Mouse (Mus musculus) CD8-positive naive resting alpha-beta T cell, adult 2 months (primary cell): ENCODE results near the gene Akr7a5.

Experiments
- DNase-seq, 2 experiments: peaks; one replicate each; pipeline ENCODE4 v3.0.0; 2022; ENCODE audit warnings: low read depth in 2 of 2, low spot score in 2 of 2

Gene Akr7a5

DNA sequence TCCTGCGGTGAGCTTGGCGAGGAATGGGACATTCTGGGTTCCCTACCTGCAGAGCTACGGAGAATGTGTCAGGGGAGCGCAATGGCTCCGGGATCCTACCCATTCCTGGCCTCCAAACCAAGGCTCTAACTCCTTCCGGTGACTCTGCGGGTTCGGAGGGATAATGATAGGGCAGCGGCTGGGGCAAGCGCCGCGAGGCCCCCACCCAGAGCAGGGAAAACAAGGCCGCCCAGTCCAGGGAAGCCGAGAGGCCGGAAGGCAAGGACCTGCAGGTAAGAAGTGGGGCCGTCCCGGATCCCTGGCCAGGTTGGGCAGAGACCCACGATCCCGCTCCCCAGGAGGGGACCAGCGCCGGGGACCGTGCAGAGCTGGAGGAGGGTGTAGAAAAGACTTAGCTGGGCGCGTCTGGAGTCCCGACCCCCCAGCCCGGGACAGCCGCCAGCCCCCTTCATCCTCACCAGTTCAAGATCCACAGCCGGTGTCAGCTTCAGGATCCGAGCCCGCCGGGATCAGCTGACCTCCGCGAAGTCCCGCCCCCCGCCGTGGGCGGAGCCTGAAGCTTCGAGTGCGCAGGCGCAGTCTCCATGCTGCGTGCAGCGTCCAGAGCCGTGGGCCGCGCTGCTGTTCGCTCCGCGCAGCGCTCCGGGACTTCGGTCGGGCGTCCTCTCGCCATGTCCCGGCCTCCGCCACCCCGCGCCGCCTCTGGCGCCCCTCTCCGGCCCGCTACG lies at the start of gene Akr7a5, which contains the start of gene Pqlc2:
Gene Akr7a5, plus strand, starts transcription at position 574 of the 728 bp plus-strand sequence.
Gene Pqlc2, minus strand, starts transcription at position 538 of the 728 bp plus-strand sequence.
- peak; percentile 95 to 99 for DNase-seq

DNA sequence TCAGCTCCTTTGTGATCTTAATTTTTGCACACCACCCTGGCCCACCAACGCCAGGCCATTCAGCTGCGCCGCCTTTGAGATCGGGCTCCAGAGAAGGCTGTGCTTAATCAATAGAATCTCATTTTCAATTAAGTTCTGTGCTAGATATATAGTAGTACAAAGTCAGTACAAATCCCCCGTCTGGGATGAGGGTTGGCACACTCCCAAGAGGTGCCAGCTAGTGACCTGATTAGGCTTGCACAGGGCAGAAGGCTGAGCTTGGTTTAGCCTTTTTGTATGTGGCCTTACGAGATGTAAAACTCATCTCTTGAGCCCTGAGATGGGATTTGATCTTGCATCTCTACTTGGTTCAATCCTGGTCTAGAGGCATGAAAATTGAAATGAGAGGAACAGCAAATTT lies 47.6 kb upstream of the Akr7a5 start:
- no peak for DNase-seq

DNA sequence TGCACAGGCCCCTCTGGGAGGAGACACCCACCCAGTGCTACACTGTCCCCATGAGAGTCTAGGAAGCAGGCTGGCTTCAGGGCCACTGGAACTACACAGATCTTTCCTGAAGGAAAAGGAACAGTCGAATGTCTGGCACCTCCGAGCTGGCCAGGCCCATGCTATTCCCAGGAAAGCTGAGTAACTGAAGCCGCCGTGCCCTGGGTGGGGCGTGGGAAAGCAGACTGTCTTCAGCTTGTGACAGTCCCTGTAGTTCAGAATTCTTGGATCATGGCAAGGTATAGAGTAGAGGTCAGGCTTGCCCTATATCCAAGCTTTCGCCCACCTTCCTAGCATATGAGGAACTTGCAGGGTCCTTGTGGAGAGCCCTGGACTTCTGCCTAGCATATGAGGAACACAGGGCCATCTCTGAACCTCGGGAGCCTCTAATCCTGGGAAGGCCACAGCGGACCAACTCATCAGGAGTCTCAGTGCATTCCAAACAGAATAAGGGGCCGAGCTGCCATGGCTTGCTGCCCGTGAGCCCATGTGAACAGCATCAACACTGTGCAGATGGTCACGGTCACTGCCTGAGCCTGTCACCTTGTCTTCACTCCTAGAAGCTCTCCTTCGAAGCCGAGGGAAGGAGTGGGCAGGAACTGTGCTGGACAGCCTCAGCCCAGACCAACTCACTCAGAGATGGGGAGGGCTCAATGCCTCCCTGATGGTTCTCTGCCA lies 44.6 kb upstream of the Akr7a5 start:
- DNase-seq, result no peak

DNA sequence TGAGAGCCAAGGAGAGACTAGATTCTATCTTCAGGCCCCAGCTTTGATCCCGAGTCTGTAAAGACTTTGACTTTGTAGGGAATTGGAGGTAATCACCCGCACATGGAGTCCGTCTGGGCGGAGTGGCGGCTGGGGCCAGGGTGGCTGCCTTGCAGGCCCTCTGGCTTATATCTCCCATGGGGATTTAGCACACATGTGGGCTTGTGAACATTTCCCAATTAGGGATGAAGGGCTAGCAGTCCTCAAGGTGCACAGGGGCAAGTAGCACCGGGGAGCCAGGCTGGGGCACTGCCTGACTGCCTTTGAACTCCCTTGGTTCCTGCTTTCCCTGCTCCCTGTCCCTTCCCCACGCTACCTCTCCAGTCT lies 44.1 kb upstream of the Akr7a5 start:
- DNase-seq, result no peak

DNA sequence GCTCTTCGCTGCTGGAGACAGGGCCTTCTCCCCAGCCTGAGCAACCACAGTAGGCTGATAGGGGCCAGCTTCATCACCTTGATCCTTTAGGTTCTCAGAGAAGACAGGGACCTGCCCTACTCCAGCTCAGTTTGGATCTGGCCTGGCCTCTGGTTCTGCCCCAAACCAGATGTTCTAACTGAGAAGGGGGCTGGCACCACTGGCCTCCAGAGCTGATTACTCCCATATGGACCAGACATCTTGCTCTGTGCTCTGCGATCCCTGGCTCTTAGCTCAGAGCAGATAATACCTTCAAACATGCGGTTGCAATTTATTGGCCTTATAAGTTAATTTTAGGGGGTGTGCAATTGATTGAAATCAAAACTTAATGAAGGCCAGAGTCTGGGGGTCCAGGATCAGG lies 43.2 kb upstream of the Akr7a5 start:
- no peak for DNase-seq

DNA sequence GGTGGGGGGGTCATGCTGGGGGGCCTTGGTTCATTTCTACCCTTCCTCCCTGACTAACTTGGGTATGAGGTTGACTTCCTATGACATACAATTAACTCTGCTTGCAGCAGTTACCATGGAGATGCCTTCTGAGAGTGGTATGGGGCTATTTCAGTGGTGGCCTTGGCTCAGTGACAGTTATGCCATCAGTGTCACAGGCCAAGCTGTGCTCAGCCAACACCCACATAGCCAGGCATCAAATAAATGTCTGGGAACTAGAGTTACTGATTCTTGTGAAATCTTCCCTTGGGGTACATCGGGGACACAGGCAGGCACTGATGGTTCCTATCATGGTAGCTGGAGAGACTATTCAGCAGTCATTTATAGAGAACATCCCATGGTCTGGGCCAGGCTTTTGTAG lies 42.3 kb upstream of the Akr7a5 start:
- DNase-seq, result no peak

DNA sequence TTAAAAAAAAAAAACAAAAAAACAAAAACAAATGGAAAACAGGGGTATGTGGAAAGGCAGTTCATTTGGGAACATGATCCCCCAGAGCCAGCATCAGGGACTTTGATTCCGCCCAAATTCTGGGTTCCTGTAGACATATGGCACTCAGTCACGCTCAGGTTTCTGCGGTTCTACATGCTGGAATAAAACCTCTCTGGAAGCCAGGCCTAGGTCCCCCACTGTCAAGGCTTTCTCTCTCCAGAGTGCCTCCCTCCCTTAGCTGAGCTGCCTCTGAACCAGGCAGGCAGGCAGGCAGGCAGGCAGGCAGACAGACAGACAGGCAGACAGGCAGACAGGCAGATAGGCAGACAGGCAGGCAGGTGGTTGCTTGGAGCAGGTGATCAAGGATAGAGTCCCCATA lies 40.4 kb upstream of the Akr7a5 start:
- no peak for DNase-seq

DNA sequence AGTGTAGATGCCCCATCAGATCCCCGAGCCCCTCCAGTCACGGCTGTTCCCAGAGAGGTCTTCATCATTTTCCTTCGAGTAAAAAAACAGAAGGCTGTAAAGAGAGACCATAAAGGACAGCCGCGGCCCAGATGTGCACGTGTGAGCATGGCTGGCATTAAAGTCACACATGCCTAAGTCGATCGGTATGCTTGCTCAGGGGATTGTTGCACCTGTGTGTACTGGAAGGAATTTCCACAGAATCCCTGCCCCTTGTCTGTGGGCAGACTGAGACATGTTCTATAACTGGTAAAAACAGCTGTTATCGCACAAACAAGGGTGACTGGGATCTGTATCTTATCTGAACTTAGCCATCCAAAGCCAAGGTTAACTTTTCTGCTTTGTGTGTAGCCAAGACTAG lies 39.0 kb upstream of the Akr7a5 start:
- no peak for DNase-seq

DNA sequence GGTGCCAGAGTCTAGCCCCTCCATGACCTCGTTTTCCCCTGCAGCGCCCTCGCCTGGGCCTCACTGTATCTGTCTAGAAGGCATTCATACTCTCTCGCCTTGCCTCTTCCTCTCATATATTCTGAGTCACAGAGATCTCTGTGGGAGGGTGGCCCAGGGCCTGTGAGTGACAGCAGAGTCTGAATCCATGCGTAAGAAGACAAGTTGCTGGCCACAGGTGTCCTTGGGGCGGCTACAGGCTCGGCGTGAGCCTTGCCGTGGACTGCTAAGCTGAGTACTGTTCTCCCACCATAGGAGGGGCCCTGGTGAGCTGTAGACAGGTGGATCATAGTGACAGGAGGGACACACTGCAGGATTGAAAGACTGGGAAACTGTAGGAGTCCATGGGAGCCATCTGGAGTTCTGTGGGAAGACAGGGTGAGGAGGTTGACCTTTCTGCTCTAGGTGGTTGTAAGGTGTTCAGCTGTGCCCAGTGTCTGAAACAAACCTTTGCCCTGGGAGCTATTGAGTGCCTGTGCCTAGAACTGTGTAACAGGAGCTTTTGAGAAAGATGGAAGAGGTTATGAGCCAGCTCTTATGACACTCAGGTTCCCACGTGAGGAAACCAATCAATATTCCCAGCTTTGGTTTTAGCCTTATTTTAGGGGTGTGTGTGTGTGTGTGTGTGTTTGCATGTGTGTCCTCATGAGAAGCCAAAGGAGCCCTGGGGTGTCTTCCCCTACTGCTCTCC lies 37.4 kb upstream of the Akr7a5 start:
- DNase-seq, result no peak

DNA sequence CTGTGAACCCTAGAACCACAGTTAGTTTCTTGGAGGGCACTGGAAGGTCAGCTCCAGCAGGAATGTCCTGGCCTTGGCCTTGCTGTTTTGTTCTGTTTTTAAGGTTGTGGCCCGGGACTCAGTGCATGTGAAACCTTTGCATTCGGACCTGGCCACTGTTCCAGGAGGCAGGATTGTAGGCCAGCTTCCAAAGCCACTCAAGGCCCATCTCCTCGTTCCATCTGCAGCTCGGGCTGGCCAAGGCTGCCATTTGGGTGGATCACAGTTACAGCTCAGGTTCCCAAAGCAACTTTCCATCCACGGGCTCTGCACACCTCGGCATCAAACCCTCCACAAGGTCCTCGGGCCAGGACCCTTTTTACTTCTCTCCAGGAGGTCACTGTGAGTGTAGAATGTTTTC lies 36.0 kb upstream of the Akr7a5 start:
- no peak for DNase-seq

DNA sequence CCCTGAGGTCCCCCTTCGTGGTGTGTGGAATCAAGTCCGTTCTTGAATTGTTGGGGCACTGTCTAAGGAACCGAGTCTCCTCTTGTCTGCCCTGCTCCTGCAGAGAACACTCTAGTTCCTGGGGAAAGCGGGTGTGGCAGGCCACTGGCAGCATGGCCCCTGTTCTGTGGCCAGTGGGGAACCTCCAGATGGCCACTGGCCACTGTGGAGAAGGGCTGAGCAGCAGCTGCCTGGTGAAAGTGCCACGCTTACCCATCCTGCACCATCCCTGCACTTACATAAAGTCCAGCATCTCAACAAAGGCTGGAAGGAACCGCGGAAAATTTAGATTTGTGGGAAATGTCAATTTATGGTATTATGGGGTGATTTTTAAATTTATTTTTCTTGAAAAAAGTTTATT lies 34.1 kb upstream of the Akr7a5 start:
- DNase-seq, result no peak

DNA sequence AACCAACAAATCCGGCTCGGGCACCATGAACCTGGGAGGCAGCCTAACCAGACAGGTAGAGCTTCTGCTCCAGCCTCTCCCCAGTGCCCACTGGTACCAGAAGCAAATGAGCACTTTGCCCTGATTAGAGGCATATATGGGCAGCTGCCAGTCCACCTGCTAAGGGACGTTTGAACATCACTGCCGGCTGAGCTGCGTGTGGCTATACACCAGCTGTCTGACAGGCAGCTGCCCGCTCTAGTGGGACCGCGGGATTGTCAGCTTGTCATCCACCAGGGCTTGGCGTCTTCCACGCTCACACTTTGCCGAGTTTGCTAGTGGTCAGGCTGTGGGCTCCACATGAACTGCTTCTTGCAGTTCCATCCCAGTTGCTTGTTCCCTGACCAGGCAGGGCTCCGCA lies 30.0 kb upstream of the Akr7a5 start:
- DNase-seq, result no peak

DNA sequence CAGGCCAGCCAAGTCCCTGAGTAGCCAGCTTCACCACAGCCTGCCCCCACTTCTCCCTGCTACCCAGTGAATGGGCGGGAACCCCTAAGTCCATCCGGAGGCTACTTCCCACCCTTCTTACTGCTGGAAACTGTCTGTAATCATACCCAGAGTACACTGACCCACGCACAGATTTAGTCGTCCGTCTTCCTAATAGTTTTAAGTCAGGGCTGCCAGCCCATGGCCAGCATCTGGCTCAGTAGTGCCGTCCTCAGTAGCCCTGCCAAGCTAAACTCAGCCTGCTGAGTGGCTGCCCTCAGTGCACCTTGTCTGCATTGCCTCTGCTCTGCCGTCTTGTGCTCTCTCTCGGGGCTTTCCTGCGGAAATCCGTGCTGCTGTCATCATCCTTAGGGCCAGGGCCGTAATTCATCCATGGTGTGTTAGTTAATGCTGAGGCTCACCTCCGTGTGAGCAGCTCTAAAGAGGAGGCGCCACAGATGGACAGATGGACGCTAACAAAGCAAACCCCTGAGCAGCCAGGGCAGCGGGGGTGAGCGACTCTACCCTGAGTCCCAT lies 28.7 kb upstream of the Akr7a5 start:
- no peak for DNase-seq

DNA sequence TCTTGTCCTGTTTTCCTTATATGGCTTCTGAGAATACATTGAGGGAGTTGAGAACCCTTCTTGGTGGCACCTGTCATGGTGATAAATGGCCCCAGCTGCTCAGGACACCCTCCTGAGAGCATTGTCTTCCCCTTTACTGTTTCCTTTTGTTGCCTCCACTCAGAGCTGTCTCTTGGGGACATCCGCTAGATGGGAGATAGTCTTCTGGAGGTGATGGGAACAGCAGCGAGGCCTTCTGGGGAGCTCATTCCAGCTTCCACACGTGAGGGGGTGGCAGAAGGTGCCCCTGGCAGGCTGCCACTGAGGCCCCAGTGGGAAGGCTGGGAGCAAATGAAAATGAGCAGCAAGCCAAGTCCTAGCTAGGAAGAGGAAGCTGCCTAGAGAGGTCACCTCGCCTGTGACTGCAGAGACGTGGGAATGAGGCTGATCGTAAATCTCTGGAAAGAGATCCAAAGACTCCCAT lies 27.6 kb upstream of the Akr7a5 start:
- DNase-seq, result no peak

DNA sequence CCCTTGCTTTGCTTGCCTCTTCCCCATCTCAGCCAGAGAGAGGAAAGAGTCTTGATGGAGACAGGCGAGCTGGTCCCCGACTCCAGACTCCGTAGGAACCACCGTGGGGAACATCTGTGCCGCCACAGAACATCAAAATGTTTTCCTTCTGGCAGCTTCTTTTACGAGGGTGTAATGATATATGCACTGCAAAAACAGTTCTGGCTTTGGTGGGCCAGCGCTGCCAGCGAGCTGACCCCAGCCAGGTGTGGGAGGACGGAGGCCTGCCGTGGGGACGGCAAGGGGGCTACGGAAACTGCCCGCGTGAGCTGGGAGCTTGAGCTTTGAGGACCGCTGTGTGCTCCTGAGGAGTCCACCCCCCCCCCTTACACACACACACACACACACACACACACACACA lies 25.7 kb upstream of the Akr7a5 start:
- DNase-seq, result no peak

DNA sequence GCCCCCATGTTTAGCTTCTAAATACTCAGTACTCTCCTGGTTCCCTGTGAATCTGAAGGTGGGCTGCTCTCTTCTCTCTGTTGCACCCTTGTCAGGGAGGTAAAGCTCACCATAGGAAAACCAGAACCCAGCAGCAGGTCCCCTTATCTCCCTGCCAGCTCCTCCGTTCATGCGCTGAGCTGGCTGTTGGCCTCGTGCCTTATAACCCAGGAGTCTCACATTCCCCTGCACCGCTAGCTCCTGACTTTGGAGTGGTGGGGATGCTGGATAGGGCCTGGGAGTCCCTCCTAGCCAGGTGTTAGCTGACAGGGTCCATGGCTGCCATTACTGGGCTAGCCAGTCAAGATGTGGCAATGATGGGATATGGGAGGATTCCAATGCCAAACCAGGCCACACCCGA lies 24.3 kb upstream of the Akr7a5 start:
- no peak for DNase-seq

DNA sequence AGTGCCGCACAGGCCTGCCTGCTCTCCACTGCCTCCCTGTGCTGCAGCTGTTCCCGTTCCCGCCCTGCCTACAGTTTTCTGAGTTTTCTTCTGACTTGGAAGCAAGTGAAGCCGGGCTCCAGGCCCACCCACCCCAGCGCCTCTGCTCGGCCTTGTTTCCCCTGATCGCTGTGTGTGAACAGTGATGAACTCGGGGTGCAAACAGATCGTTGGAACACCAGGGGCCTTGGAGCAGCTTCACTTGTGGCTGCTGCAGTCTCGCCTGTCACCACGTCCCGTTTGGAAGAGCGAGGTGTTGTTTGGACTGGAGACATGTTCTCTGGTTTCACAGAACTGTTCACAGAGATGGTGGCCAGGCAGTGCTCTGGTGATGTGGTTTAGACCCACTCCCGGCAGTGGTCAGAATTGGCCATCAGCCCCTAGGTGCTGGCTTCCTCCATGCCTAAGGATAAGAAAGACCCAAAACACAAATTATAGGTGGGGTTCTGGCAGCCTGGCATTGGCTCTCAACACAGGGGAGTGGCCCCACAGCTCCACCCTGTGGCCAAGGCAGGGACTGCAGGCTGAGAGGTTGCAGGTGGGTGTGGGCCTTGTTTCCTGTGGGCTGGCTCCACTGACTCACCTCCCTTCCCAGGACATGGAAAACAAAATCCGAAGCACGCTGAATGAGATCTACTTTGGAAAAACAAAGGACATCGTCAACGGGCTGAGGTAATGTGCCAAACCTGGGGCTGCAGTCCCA lies 23.3 kb upstream of the Akr7a5 start:
- DNase-seq, result peak; percentile 79 to 82

DNA sequence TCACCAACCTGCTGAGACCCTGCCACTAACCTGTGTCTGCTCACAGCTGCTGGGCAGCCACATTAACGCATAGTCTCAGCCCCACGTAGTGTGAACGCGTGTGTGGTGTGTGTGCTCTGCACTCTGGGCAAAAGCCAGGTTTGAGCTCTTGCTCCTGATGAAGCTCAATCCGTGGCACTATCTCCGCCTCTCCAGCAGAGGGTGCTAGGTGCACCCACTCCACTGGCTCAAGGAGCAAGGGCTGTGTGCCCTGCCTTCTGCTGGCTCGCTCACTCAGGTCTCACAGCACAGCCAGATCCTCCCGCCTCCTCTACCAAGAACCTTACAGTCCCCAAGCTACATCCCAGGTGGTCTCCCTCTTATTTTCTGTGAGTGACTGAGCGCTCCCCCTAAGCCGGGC lies 21.5 kb upstream of the Akr7a5 start:
- DNase-seq, result no peak

DNA sequence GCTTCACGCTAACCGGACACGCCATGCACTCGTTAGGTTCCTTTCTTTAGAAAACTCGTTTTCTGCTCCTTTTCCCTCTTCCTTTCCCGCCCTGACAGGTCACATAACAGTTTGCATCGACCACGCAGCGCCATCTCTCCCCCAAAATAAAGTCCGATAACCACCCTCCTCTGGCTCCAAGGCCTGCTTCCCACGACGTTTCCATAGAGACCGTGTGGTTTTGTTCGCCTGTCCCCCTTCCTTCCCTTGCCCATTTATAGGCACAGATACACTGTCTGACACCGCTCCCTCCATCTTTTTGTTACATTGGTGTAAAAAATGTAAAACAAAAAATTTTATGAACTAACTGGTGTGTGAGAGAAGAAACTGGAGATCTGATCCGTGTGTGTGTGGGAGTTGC lies 19.4 kb upstream of the Akr7a5 start:
- DNase-seq, result no peak

DNA sequence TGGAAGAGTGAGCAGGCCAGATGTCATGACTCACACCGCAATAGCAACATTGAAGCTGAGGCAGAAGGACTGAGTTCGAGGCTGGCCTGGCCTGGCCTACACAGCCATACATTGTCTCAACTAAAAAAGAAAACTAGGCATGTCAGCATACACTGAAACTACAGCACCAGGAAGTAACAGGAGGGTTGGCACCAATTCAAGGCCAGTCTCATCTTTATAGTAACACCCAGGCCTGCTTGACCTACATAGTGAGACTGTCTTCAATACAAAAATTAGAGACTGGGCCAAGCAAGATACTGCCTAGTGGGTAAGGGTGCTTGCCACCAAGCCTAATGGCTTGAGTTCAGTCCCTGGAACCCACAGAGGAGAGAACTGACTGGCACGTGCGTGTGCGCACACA lies 18.5 kb upstream of the Akr7a5 start:
- DNase-seq, result no peak

DNA sequence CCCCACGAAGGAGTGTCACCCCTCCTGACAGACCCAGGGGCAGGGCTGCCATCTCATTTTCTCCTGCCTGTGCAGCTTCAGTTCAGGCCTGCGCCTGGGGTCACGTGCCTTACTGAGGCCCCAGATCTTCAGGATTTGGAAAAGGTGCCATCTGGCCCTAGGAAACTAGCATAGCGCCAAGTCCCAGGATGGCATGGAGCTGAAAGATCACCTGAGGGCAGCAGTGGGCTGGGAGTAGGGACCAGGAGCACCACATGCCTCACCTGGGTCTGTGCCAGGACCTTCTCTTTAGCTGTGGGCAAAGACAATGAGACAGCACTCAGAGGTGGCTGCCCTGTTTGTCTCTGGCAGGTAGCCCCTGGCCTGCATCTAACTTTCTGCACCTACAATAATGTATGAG lies 13.0 kb upstream of the Akr7a5 start:
- DNase-seq, result no peak
